Mouse (Mus musculus): ENCODE results near the gene Taz. TPM values are rescaled to one million over a fixed set of nuclear protein-coding genes. Genes with fewer than 3 reads are reported as not detected.

The Taz gene
- polyA plus RNA-seq, 1 experiment from 2014 or later, result 70.3 TPM

- peak overlapping the region; percentile 92 for H3K27ac ChIP-seq
- H3K4me1 ChIP-seq (replicated peaks), result peaks cover 8% of the 10 kb centered on the region
- H3K4me3 ChIP-seq, result peak overlapping the region; percentile 64
- ATAC-seq (replicated peaks; ENCODE audit: insufficient number of reproducible peaks, insufficient read depth, low FRiP score, low read depth), result peak; percentile 15
- no peaks in the 10 kb centered on the region for H3K36me3 ChIP-seq
- no peaks in the 10 kb centered on the region for H3K9me3 ChIP-seq (replicated peaks)
- peak overlapping the region; percentile 56 for H3K9ac ChIP-seq
- 9% methylated on average over 14 of the region's 14 CpGs for whole genome bisulfite sequencing
- H3K27me3 ChIP-seq, result no peaks in the 10 kb centered on the region
- H3K4me2 ChIP-seq, result peak overlapping the region; percentile 78
These were observed 526 bp upstream of the Taz start for GRCm38 (mm10) chrX:74281041-74281731.

GRCm38 (mm10) chrX:74282395-74283091 is 831 bp downstream of the Taz start:
- peaks cover 8% of the 10 kb centered on the region for H3K4me1 ChIP-seq (replicated peaks)
- peak overlapping the region; percentile 67 for H3K9ac ChIP-seq
- H3K27me3 ChIP-seq, result no peaks in the 10 kb centered on the region
- no peaks in the 10 kb centered on the region for H3K36me3 ChIP-seq
- peak overlapping the region; percentile 64 for H3K4me3 ChIP-seq
- H3K9me3 ChIP-seq (replicated peaks), result no peaks in the 10 kb centered on the region
- H3K27ac ChIP-seq, result peak overlapping the region; percentile 92
- 19% methylated on average over 39 of the region's 39 CpGs for WGBS
- peak overlapping the region; percentile 78 for H3K4me2 ChIP-seq
- peak; percentile 50 for ATAC-seq (replicated peaks; ENCODE audit: insufficient number of reproducible peaks, insufficient read depth, low FRiP score, low read depth)

GRCm38 (mm10) chrX:74283092-74283437 is 1.4 kb downstream of the Taz start:
- Histone ChIP-seq H3K4me1 (replicated peaks) (peaks cover 8% of the 10 kb centered on the region), H3K36me3 (no peaks in the 10 kb centered on the region), H3K4me3 (peak overlapping the region; percentile 64), H3K4me2 (peak overlapping the region; percentile 78), H3K9me3 (replicated peaks) (no peaks in the 10 kb centered on the region), H3K27me3 (no peaks in the 10 kb centered on the region), H3K27ac (peak overlapping the region; percentile 92), H3K9ac (peak overlapping the region; percentile 67)
- WGBS, result 23% methylated on average over 5 of the region's 5 CpGs
- ATAC-seq (replicated peaks; ENCODE audit: insufficient number of reproducible peaks, insufficient read depth, low FRiP score, low read depth), result no peak

GRCm38 (mm10) chrX:74293431-74293830 is 11.7 kb downstream of the Taz start:
- no peaks in the 10 kb centered on the region for H3K9me3 ChIP-seq (replicated peaks)
- no peaks in the 10 kb centered on the region for H3K27me3 ChIP-seq
- no peak overlapping the region for H3K4me3 ChIP-seq
- H3K36me3 ChIP-seq, result no peaks in the 10 kb centered on the region
- no peak overlapping the region for H3K27ac ChIP-seq
- H3K4me1 ChIP-seq (replicated peaks), result no peaks in the 10 kb centered on the region
- no peak for ATAC-seq (replicated peaks; ENCODE audit: insufficient number of reproducible peaks, insufficient read depth, low FRiP score, low read depth)
- H3K9ac ChIP-seq, result no peak overlapping the region
- WGBS, result 64% methylated on average over 4 of the region's 4 CpGs
- no peak overlapping the region for H3K4me2 ChIP-seq

GRCm38 (mm10) chrX:74296538-74297448 is 15.1 kb downstream of the Taz start, which contains the start of gene Atp6ap1:
Gene Atp6ap1 (plus strand): TSS chrX:74297097.
- WGBS, result 11% methylated on average over 37 of the region's 37 CpGs
- Histone ChIP-seq H3K9ac (peak within 1 kb of the TSS; percentile 77), H3K9me3 (replicated peaks) (no peaks in the 10 kb centered on the region), H3K27me3 (no peaks in the 10 kb centered on the region), H3K4me1 (replicated peaks) (no peaks in the 10 kb centered on the region), H3K4me2 (peak within 1 kb of the TSS; percentile 70), H3K27ac (peak within 1 kb of the TSS; percentile 71), H3K36me3 (peaks cover 7% of the 10 kb centered on the region; the same call in 1 of the 2 replicates), H3K4me3 (peak within 1 kb of the TSS; percentile 70)
- peak; percentile 98 for ATAC-seq (replicated peaks; ENCODE audit: insufficient number of reproducible peaks, insufficient read depth, low FRiP score, low read depth)

- no peak for ATAC-seq (replicated peaks; ENCODE audit: insufficient number of reproducible peaks, insufficient read depth, low FRiP score, low read depth)
- H3K4me2 ChIP-seq, result no peak overlapping the region
- no peak overlapping the region for H3K27ac ChIP-seq
- no peaks in the 10 kb centered on the region for H3K27me3 ChIP-seq
- no peak overlapping the region for H3K4me3 ChIP-seq
- 82% methylated on average over 1 of the region's 1 CpGs for WGBS
- no peak overlapping the region for H3K9ac ChIP-seq
- H3K36me3 ChIP-seq, result peaks cover 14% of the 10 kb centered on the region
- H3K9me3 ChIP-seq (replicated peaks), result no peaks in the 10 kb centered on the region
- no peaks in the 10 kb centered on the region for H3K4me1 ChIP-seq (replicated peaks)
These were observed 16.6 kb downstream of the Taz start for GRCm38 (mm10) chrX:74298348-74298747.

- Histone ChIP-seq H3K27me3 (no peaks in the 10 kb centered on the region), H3K27ac (no peak overlapping the region), H3K36me3 (peaks cover 16% of the 10 kb centered on the region), H3K4me3 (no peak overlapping the region), H3K9me3 (replicated peaks) (no peaks in the 10 kb centered on the region), H3K4me1 (replicated peaks) (no peaks in the 10 kb centered on the region; the same call in 1 of the 2 replicates), H3K4me2 (no peak overlapping the region), H3K9ac (no peak overlapping the region)
- no peak for ATAC-seq (replicated peaks; ENCODE audit: insufficient number of reproducible peaks, insufficient read depth, low FRiP score, low read depth)
- WGBS, result 79% methylated on average over 3 of the region's 3 CpGs
These were observed 18.0 kb downstream of the Taz start for GRCm38 (mm10) chrX:74299721-74300120.

GRCm38 (mm10) chrX:74304867-74305700 is 23.4 kb downstream of the Taz start, which contains the start of gene Gdi1:
Gene Gdi1 (plus strand): TSS chrX:74304998.
- no peaks in the 10 kb centered on the region for H3K9me3 ChIP-seq (replicated peaks)
- peak within 1 kb of the TSS; percentile 92 for H3K27ac ChIP-seq
- peak within 1 kb of the TSS; percentile 67 for H3K4me2 ChIP-seq
- peaks cover 36% of the 10 kb centered on the region for H3K36me3 ChIP-seq
- H3K27me3 ChIP-seq, result no peaks in the 10 kb centered on the region
- H3K4me1 ChIP-seq (replicated peaks), result peaks cover 7% of the 10 kb centered on the region
- H3K9ac ChIP-seq, result peak within 1 kb of the TSS; percentile 68
- 8% methylated on average over 41 of the region's 41 CpGs for WGBS
- peak; percentile 85 for ATAC-seq (replicated peaks; ENCODE audit: insufficient number of reproducible peaks, insufficient read depth, low FRiP score, low read depth)
- H3K4me3 ChIP-seq, result peak within 1 kb of the TSS; percentile 65

GRCm38 (mm10) chrX:74312540-74313464 is 31.1 kb downstream of the Taz start, which contains the start of gene Fam50a:
Gene Fam50a (plus strand): TSS chrX:74313033.
- 13% methylated on average over 59 of the region's 59 CpGs for WGBS
- Histone ChIP-seq H3K4me3 (peak within 1 kb of the TSS; percentile 72), H3K9ac (peak within 1 kb of the TSS; percentile 86), H3K27me3 (no peaks in the 10 kb centered on the region), H3K4me1 (replicated peaks) (peaks cover 5% of the 10 kb centered on the region), H3K4me2 (peak within 1 kb of the TSS; percentile 79), H3K27ac (peak within 1 kb of the TSS; percentile 89), H3K36me3 (peaks cover 19% of the 10 kb centered on the region), H3K9me3 (replicated peaks) (no peaks in the 10 kb centered on the region)
- peak; percentile 93 for ATAC-seq (replicated peaks; ENCODE audit: insufficient number of reproducible peaks, insufficient read depth, low FRiP score, low read depth)
